Mouse (Mus musculus): ENCODE measurements around the gene Rgs3. TPM values are rescaled to one million over a fixed set of nuclear protein-coding genes. Genes with fewer than 3 reads are reported as not detected.
A peak's percentile ranks its signal among the peaks of the same experiment; 100 is the strongest.

The Rgs3 gene
- polyA plus RNA-seq, 1 experiment: 92.5 TPM

- no peak for DNase-seq (ENCODE audit: low read depth)
- no peak for TF ChIP-seq POLR2A (IDR thresholded peaks at IDR 0.05; ENCODE audit: borderline replicate concordance, extremely low read depth, insufficient read depth, insufficient read length, poor library complexity, severe bottlenecking)
- no peak for TF ChIP-seq CTCF (IDR thresholded peaks at IDR 0.05; ENCODE audit: borderline replicate concordance, extremely low read depth, insufficient read depth, insufficient read length)
These were observed 151.5 kb downstream of the Rgs3 start for GRCm38 (mm10) chr4:62711159-62711558.

- TF ChIP-seq POLR2A (IDR thresholded peaks at IDR 0.05; ENCODE audit: borderline replicate concordance, extremely low read depth, insufficient read depth, insufficient read length, poor library complexity, severe bottlenecking) (no peak), CTCF (IDR thresholded peaks at IDR 0.05; ENCODE audit: borderline replicate concordance, extremely low read depth, insufficient read depth, insufficient read length) (no peak)
- no peak for DNase-seq (ENCODE audit: low read depth)
These were observed 151.9 kb downstream of the Rgs3 start for GRCm38 (mm10) chr4:62711582-62711981.

GRCm38 (mm10) chr4:62720861-62721260 is 161.2 kb downstream of the Rgs3 start:
- TF ChIP-seq CTCF (IDR thresholded peaks at IDR 0.05; ENCODE audit: borderline replicate concordance, extremely low read depth, insufficient read depth, insufficient read length) (no peak), POLR2A (IDR thresholded peaks at IDR 0.05; ENCODE audit: borderline replicate concordance, extremely low read depth, insufficient read depth, insufficient read length, poor library complexity, severe bottlenecking) (no peak)
- no peak for DNase-seq (ENCODE audit: low read depth)

GRCm38 (mm10) chr4:62722021-62722426 is 162.4 kb downstream of the Rgs3 start:
- TF ChIP-seq POLR2A (IDR thresholded peaks at IDR 0.05; ENCODE audit: borderline replicate concordance, extremely low read depth, insufficient read depth, insufficient read length, poor library complexity, severe bottlenecking): no peak
- no peak for TF ChIP-seq CTCF (IDR thresholded peaks at IDR 0.05; ENCODE audit: borderline replicate concordance, extremely low read depth, insufficient read depth, insufficient read length)

GRCm38 (mm10) chr4:62723795-62724194 is 164.1 kb downstream of the Rgs3 start:
- DNase-seq (ENCODE audit: low read depth): no peak
- TF ChIP-seq CTCF (IDR thresholded peaks at IDR 0.05; ENCODE audit: borderline replicate concordance, extremely low read depth, insufficient read depth, insufficient read length) (no peak), POLR2A (IDR thresholded peaks at IDR 0.05; ENCODE audit: borderline replicate concordance, extremely low read depth, insufficient read depth, insufficient read length, poor library complexity, severe bottlenecking) (no peak)

More at GRCm38 (mm10) chr4:62722021-62722426, 162.4 kb downstream of the Rgs3 start:
- no peak for DNase-seq (ENCODE audit: low read depth)

GRCm38 (mm10) chr4:62726282-62726937 is 166.8 kb downstream of the Rgs3 start:
- TF ChIP-seq POLR2A (IDR thresholded peaks at IDR 0.05; ENCODE audit: borderline replicate concordance, extremely low read depth, insufficient read depth, insufficient read length, poor library complexity, severe bottlenecking): no peak
- TF ChIP-seq CTCF (IDR thresholded peaks at IDR 0.05; ENCODE audit: borderline replicate concordance, extremely low read depth, insufficient read depth, insufficient read length): no peak
- peak; percentile 50 for DNase-seq (ENCODE audit: low read depth)

GRCm38 (mm10) chr4:62727541-62728303 is 168.1 kb downstream of the Rgs3 start:
- TF ChIP-seq CTCF (IDR thresholded peaks at IDR 0.05; ENCODE audit: borderline replicate concordance, extremely low read depth, insufficient read depth, insufficient read length): peak; percentile 17; the same call in 1 of the 2 replicates
- TF ChIP-seq POLR2A (IDR thresholded peaks at IDR 0.05; ENCODE audit: borderline replicate concordance, extremely low read depth, insufficient read depth, insufficient read length, poor library complexity, severe bottlenecking): no peak
- no peak for DNase-seq (ENCODE audit: low read depth)

GRCm38 (mm10) chr4:62728471-62728870 is 168.8 kb downstream of the Rgs3 start:
- no peak for DNase-seq (ENCODE audit: low read depth)

GRCm38 (mm10) chr4:62729191-62729590 is 169.5 kb downstream of the Rgs3 start:
- TF ChIP-seq POLR2A (IDR thresholded peaks at IDR 0.05; ENCODE audit: borderline replicate concordance, extremely low read depth, insufficient read depth, insufficient read length, poor library complexity, severe bottlenecking) (no peak), CTCF (IDR thresholded peaks at IDR 0.05; ENCODE audit: borderline replicate concordance, extremely low read depth, insufficient read depth, insufficient read length) (no peak)
- DNase-seq (ENCODE audit: low read depth): no peak

More at GRCm38 (mm10) chr4:62728471-62728870, 168.8 kb downstream of the Rgs3 start:
- no peak for TF ChIP-seq POLR2A (IDR thresholded peaks at IDR 0.05; ENCODE audit: borderline replicate concordance, extremely low read depth, insufficient read depth, insufficient read length, poor library complexity, severe bottlenecking)
- no peak for TF ChIP-seq CTCF (IDR thresholded peaks at IDR 0.05; ENCODE audit: borderline replicate concordance, extremely low read depth, insufficient read depth, insufficient read length)

GRCm38 (mm10) chr4:62729941-62730340 is 170.3 kb downstream of the Rgs3 start:
- DNase-seq (ENCODE audit: low read depth): no peak
- TF ChIP-seq CTCF (IDR thresholded peaks at IDR 0.05; ENCODE audit: borderline replicate concordance, extremely low read depth, insufficient read depth, insufficient read length) (no peak), POLR2A (IDR thresholded peaks at IDR 0.05; ENCODE audit: borderline replicate concordance, extremely low read depth, insufficient read depth, insufficient read length, poor library complexity, severe bottlenecking) (no peak)

- no peak for DNase-seq (ENCODE audit: low read depth)
These were observed 171.2 kb downstream of the Rgs3 start for GRCm38 (mm10) chr4:62730861-62731260.

More at GRCm38 (mm10) chr4:62730861-62731260, 171.2 kb downstream of the Rgs3 start:
- TF ChIP-seq CTCF (IDR thresholded peaks at IDR 0.05; ENCODE audit: borderline replicate concordance, extremely low read depth, insufficient read depth, insufficient read length) (no peak), POLR2A (IDR thresholded peaks at IDR 0.05; ENCODE audit: borderline replicate concordance, extremely low read depth, insufficient read depth, insufficient read length, poor library complexity, severe bottlenecking) (no peak)

All from brain, embryonic 14.5 days (tissue).